Mouse (Mus musculus) CH12.LX (cell line): ENCODE results near the gene Fam160a2.

Source experiments
- MAFK ChIP-seq: IDR thresholded peaks from 2 replicates; pipeline ENCODE4 v1.6.1; 2011; ENCODE audit warnings: low read length, improper control_type of control experiment; ENCODE audit not compliant: insufficient replicate concordance
- RCOR1 ChIP-seq: conservative IDR thresholded peaks from 2 replicates; pipeline ENCODE4 v1.6.1; 2012; ENCODE audit warnings: low read depth, mild to moderate bottlenecking, inconsistent platforms, low read length, improper control_type of control experiment
- USF1 ChIP-seq: IDR thresholded peaks from 2 replicates; pipeline ENCODE4 v1.6.1; 2014; ENCODE audit warnings: low read depth, mild to moderate bottlenecking, inconsistent platforms, low read length, improper control_type of control experiment

- TF ChIP-seq MAFK (no peak), RCOR1 (no peak), USF1 (no peak)
Observed at GRCm38 (mm10) chr7:105361713-105362112, 38.1 kb downstream of the Fam160a2 start.
